Mouse (Mus musculus) MEL (cell line): Measurements from ENCODE around the gene Slc12a4.

Experiments
- BHLHE40 ChIP-seq: IDR thresholded peaks from 2 replicates; pipeline ENCODE4 v1.6.1; 2012; ENCODE audit warnings: low read depth, mild to moderate bottlenecking, inconsistent platforms, low read length, improper control_type of control experiment, borderline replicate concordance
- CHD2 ChIP-seq: IDR thresholded peaks from 2 replicates; pipeline ENCODE4 v1.6.1; 2011; ENCODE audit warnings: low read length, improper control_type of control experiment
- CTCF ChIP-seq, 3 experiments: IDR thresholded peaks in 2 of 3; conservative IDR thresholded peaks in 1 of 3; 2 replicates each; pipeline ENCODE4 v1.5.1; 2011 to 2012; ENCODE audit warnings: low read length in 3 of 3, low read depth in 2 of 3, mild to moderate bottlenecking in 2 of 3, improper control_type of control experiment in 1 of 3, inconsistent platforms in 1 of 3, mixed read lengths in 1 of 3, moderate library complexity in 1 of 3; ENCODE audit not compliant: control insufficient read depth in 1 of 3, insufficient read depth in 1 of 3, poor library complexity in 1 of 3, severe bottlenecking in 1 of 3
- E2F4 ChIP-seq: IDR thresholded peaks from 2 replicates; pipeline ENCODE4 v1.6.1; 2011; ENCODE audit warnings: low read depth, low read length, improper control_type of control experiment, borderline replicate concordance
- EP300 ChIP-seq, 2 experiments: IDR thresholded peaks; 2 replicates each; pipeline ENCODE4 v1.6.1; 2011; ENCODE audit warnings: improper control_type of control experiment in 2 of 2, low read length in 2 of 2, low read depth in 1 of 2, mild to moderate bottlenecking in 1 of 2
- KAT2A ChIP-seq: conservative IDR thresholded peaks from 2 replicates; pipeline ENCODE4 v1.6.1; 2012; ENCODE audit warnings: low read depth, low read length, improper control_type of control experiment, inconsistent platforms
- MYC ChIP-seq: IDR thresholded peaks from 2 replicates; pipeline ENCODE4 v1.6.1; 2011; ENCODE audit warnings: low read depth, mild to moderate bottlenecking, low read length, improper control_type of control experiment, moderate library complexity
- POLR2A ChIP-seq, 2 experiments: IDR thresholded peaks; 2 replicates each; pipeline ENCODE4 v1.6.1; 2011 to 2012; ENCODE audit warnings: low read length in 2 of 2, mild to moderate bottlenecking in 2 of 2, control low read depth in 1 of 2, improper control_type of control experiment in 1 of 2, low read depth in 1 of 2, moderate library complexity in 1 of 2; ENCODE audit not compliant: control insufficient read depth in 1 of 2, insufficient read depth in 1 of 2, poor library complexity in 1 of 2
- POLR2AphosphoS2 ChIP-seq: IDR thresholded peaks from 2 replicates; pipeline ENCODE4 v1.6.1; 2011; ENCODE audit warnings: low read length, improper control_type of control experiment
- RAD21 ChIP-seq: IDR thresholded peaks from 2 replicates; pipeline ENCODE4 v1.6.1; 2011; ENCODE audit warnings: mild to moderate bottlenecking, low read depth, low read length, improper control_type of control experiment
- USF1 ChIP-seq: IDR thresholded peaks from 2 replicates; pipeline ENCODE4 v1.6.1; 2014; ENCODE audit warnings: low read depth, mild to moderate bottlenecking, inconsistent platforms, low read length, improper control_type of control experiment, moderate library complexity
- ZNF384 ChIP-seq: IDR thresholded peaks from 2 replicates; pipeline ENCODE4 v1.6.1; 2012; ENCODE audit warnings: low read depth, mild to moderate bottlenecking, inconsistent platforms, low read length, improper control_type of control experiment

DNA sequence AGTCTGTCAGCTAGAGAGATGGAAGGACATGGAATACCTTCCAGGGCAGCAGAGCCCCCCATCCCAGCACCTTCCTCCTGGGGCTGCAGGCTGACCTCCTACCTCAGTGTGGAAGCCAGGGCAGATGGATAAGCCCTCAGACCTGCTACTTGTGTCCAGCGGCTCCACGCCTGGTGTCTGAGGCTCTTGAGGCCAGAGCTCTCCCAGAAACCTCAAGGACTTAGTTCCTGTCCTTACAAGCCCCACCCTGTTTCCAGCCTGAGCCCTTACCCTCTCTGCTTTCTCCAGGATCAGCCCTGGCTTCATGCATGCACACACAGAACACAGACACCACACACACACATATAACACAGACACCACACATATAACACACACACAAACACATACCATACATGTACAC, 25.6 kb upstream of the Slc12a4 start:
- TF ChIP-seq EP300 (IDR thresholded peaks at IDR 0.05; ENCODE audit: low read depth in 1 of 2, low read length in 2 of 2) (no peak), RAD21 (no peak), CHD2 (no peak), E2F4 (no peak), CTCF (IDR thresholded peaks at IDR 0.05 in 2 of 3, conservative IDR thresholded peaks at IDR 0.05 in 1 of 3; ENCODE audit: control insufficient read depth in 1 of 3, insufficient read depth in 1 of 3, low read depth in 2 of 3, low read length in 3 of 3, poor library complexity in 1 of 3, severe bottlenecking in 1 of 3) (no peak), ZNF384 (no peak), POLR2A (IDR thresholded peaks at IDR 0.05; ENCODE audit: control insufficient read depth in 1 of 2, insufficient read depth in 1 of 2, low read depth in 1 of 2, low read length in 2 of 2, poor library complexity in 1 of 2) (no peak), BHLHE40 (no peak), MYC (no peak), KAT2A (no peak), POLR2AphosphoS2 (no peak), USF1 (no peak)
